Mouse (Mus musculus): ENCODE measurements around the gene Kcnip4. TPM values are rescaled to one million over a fixed set of nuclear protein-coding genes. Genes with fewer than 3 reads are reported as not detected.

Kcnip4 gene
- total RNA-seq, 2 experiments from 2014 or later, result 0.14 TPM; not detected in 1

DNA sequence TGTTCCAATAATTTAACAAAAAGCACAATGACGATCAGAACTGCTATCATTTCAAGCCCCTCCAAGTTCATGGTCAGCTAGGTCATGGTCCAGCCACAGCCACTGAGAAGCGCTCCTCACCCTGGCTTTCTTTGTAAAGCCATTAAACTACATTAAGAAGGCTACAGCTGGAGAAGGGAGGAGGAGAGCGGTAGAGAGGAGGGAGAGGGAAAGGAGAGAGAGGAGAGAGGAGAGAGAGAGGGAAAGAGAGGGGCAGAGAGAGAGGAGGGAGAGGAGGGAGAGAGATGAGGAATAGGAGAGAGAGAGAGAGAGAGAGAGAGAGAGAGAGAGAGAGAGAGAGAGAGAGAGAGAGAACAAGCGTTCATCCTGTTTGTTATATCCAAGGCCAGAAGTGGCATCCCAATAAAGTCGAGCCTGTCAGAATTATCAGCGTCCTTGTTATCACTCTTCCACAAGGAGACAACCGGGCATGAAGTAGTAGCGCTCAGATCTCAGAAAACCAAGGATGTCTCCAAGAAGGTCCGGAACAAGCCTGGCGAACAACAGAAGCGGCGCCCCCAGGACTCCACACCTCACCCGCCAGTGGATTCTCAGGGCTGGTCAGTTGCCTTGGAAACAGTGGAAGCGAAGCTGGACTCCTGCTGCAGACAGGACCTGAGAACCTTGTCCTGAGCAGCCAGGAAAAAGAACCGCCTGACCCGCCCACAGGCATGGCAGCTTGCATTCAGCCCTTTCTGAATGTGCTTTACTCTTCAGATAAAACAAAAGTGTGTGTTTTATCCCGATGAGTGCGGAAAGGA is 635.1 kb downstream of the Kcnip4 start:
- intact Hi-C loops (cut with DNase I), result no loop called here
- DNase-seq, result no peak
- Histone ChIP-seq H3K4me3 (0 out of 2 replicates have a peak overlapping the region, but pooled peaks have one; percentile 13), H3K27ac (no peak overlapping the region)
- no peak for TF ChIP-seq CTCF (IDR thresholded peaks at IDR 0.05)

DNA sequence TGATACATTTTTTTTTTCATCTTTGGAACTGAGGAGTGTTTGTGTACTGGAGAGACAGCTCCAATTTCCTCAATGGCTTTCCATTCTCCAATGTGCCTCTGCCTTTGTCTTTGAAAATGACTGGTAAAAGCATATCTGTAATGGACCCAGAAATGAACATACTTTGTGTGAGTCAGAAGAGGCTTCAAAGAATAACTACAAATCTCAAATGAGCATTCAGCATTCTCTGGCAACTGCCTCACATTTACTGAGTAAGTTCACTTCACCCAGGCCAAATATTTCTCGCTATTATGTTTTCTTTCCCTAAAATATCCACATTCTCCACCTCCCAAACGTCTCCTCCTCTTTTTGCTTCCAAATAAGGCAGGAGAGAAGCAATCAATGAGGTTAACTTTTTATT is 646.6 kb downstream of the Kcnip4 start:
- intact Hi-C loops (cut with DNase I), result no loop called here
- DNase-seq, result no peak
- TF ChIP-seq CTCF (IDR thresholded peaks at IDR 0.05), result no peak
- Histone ChIP-seq H3K4me3 (no peak overlapping the region), H3K27ac (no peak overlapping the region)

DNA sequence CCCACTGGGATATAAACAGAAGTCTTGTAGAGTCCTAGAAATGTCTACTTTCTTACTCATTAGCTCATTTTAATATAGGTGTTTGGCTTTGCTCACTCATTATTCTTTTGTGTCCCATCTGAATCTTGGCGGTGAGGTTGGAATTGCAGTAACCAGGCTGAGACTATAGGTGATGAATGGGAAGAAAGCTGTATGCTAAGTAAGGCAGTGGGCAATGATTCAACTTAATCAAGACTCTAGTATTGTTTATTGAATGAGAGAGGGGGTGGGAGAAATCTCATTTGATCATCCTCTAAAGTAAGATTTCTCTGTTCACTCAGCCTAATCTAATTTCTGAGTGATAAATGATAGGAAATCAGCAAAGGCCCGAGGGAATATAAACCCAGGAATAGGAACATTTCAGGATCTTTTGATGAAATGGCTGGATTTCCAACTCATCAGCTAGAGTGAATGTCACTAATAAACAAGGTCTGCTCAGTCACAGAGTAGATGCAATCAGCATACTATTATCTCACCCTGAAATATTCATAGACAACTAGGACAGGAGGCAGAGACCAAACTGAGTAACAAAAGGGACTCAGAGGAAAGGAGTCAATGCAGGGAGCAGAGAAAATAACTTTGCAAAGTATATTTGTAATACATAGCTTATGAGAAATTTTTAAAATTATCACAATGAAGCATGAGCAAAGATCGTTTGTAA is 660.3 kb downstream of the Kcnip4 start:
- Histone ChIP-seq H3K4me3 (no peak overlapping the region), H3K27ac (no peak overlapping the region)
- no peak for TF ChIP-seq CTCF (IDR thresholded peaks at IDR 0.05)
- intact Hi-C loops (cut with DNase I), result no loop called here
- no peak for DNase-seq

DNA sequence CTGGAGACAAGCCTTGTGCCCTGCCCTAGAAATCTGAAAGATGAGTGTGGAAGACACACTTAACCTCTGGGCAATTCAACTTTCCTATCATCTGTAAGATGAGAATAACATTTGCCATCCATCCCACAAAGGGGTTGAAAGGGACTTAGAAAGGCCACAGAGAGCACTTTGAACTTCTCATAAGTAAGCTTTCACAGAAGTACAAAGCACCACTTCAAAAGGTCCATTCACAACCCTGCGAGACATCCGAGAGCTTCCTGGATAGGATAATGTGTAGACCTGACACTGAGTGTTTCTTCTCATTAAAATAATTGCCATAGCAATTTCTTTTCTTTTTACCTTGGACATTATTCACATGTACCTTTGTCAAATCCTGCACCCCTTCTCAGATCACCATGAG is 683.7 kb downstream of the Kcnip4 start:
- no peak for DNase-seq
- TF ChIP-seq CTCF (IDR thresholded peaks at IDR 0.05), result no peak
- no peak overlapping the region for H3K27ac ChIP-seq
- no peak overlapping the region for H3K4me3 ChIP-seq
- intact Hi-C loops (cut with DNase I), result no loop called here

DNA sequence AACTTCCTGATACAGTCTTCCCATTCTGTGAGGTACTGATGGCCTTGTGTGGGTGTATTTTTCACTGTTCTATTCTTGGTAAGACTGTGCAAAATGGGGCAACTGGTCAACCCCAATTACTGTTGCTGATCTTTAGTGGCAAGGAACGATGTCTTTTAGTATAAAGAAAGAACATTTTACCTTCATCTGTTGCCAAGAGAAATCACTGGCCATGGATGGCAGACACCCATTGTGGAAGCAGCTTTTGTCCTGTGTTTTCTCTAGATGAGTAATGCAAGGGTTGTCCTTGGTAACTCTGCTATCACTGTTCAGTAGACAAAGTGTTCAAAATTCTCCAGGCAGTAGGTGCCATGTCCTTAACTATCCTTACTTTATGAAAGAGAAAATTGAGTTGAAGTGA is 729.2 kb downstream of the Kcnip4 start:
- no peak for TF ChIP-seq CTCF (IDR thresholded peaks at IDR 0.05)
- intact Hi-C loops (cut with DNase I), result no loop called here
- Histone ChIP-seq H3K27ac (no peak overlapping the region), H3K4me3 (no peak overlapping the region)
- DNase-seq, result no peak

DNA sequence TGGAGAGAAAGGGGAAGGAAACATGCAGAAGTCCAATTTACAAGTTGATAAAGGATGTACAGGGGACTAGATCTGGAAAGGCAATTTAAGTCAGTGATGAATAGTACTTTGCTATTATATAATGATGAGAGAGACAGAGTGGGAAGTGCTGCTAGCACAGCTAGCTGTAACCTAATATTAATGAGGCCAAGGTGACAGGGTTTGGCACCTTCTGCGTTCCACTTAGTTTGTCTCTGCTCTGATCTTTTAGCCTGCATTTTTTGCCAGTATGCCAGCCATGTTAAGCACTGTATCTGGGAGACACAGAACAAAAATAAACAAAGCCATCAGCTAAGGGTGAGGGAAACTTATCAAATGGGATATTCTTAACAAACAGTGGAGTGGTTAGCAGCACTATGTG is 745.3 kb downstream of the Kcnip4 start:
- no peak overlapping the region for H3K27ac ChIP-seq
- no peak for DNase-seq
- TF ChIP-seq CTCF (IDR thresholded peaks at IDR 0.05), result no peak
- no peak overlapping the region for H3K4me3 ChIP-seq
- intact Hi-C loops (cut with DNase I), result no loop called here

DNA sequence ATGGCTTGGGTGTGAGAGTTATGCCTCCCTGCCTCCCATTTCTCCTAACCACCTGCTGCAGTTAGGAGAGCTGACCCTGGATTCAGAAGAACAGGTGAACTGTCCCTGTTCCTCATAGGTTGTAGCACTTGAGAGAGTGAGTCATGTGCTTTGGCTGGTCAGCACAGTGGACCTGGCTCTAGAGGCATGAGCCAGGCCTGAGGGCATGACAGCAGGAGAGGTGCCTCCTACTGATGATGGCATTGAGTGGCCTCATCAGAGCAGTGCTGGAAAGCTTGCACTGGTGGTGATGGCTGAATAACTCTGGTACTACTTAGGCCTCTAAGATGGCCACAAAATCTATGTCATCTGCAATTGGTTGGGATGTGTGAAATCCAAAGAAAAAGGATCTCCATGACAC is 776.1 kb downstream of the Kcnip4 start:
- H3K4me3 ChIP-seq, result no peak overlapping the region
- no peak for DNase-seq
- intact Hi-C loops (cut with DNase I), result no loop called here
- TF ChIP-seq CTCF (IDR thresholded peaks at IDR 0.05), result no peak
- H3K27ac ChIP-seq, result no peak overlapping the region

DNA sequence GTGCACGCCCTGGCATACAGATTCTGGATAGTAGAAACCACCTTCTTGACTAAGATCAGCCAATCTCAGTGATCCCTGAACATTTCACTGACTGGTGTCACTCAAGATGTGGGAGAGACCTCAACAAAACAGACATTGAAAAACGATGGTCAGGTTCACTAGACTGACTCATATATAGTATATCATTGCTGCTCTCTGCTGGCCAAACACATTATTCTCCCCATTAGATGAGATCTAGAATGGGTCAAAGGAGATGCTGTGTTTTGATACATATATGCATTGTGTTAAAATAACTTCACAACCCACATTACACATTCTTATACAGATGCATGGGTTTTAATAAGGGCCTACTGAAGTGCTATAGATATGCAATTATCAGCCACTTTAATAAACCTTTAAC is 787.1 kb downstream of the Kcnip4 start:
- Histone ChIP-seq H3K4me3 (no peak overlapping the region), H3K27ac (no peak overlapping the region)
- TF ChIP-seq CTCF (IDR thresholded peaks at IDR 0.05), result no peak
- intact Hi-C loops (cut with DNase I), result no loop called here
- DNase-seq, result no peak

DNA sequence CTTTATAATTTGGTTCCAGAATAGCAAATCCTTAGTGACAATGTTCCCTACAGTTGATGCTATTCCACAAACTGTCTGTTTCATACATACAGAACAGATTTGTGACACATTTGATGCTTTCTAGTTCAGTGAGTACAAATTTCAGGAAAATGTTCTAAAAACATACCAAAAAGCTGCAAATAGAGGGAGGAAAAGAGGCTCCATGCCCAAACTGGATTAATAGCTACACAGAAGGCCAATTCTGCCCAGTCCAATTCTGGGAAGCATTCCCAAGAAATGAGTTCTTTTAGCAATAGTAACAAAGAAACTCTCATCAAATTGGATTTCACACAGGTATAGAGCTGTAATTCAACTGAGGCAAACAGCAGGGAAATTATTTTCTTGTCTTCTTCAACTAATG is 806.5 kb downstream of the Kcnip4 start:
- H3K27ac ChIP-seq, result no peak overlapping the region
- no peak overlapping the region for H3K4me3 ChIP-seq
- intact Hi-C loops (cut with DNase I), result no loop called here
- DNase-seq, result no peak
- TF ChIP-seq CTCF (IDR thresholded peaks at IDR 0.05), result no peak

DNA sequence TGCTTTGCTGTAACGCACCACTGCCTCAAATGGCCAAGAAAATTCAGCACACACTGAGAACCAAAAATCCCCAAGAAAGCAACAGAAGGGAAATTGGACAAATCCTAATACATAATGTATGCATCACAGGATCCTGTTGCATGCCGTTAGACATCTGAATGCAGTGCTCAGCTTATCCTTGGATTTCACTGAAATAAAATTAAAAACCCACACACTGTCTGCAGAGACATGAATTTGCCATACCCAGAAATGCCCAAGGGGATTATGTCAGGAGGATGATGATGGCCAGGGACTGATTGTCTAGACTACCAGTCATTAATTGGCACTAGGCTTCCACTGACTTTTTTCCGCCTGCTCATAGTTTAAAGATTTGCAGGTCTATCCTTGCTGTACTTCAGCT is 818.7 kb downstream of the Kcnip4 start:
- no peak for TF ChIP-seq CTCF (IDR thresholded peaks at IDR 0.05)
- Histone ChIP-seq H3K4me3 (no peak overlapping the region), H3K27ac (no peak overlapping the region)
- DNase-seq, result no peak
- intact Hi-C loops (cut with DNase I), result no loop called here

DNA sequence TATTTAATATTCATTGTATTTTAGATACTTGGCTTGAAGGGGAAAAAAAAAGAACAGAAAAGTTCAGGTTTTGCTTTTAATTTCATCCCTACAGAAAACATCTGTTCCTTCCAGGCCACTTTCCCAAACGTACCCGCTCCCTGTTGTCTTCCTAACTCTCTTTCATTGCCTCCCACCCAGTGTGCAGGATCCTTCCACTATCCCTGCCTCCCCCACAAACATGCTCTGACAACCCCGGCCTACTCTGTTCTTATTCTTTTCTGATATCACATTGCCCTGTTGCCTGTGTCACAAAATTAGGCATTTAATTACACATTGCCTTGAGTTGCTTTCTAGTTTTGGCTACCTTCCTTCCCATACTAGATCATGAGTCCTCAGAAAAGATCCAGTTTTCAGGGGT is 837.6 kb downstream of the Kcnip4 start:
- intact Hi-C loops (cut with DNase I), result no loop called here
- no peak for TF ChIP-seq CTCF (IDR thresholded peaks at IDR 0.05)

DNA sequence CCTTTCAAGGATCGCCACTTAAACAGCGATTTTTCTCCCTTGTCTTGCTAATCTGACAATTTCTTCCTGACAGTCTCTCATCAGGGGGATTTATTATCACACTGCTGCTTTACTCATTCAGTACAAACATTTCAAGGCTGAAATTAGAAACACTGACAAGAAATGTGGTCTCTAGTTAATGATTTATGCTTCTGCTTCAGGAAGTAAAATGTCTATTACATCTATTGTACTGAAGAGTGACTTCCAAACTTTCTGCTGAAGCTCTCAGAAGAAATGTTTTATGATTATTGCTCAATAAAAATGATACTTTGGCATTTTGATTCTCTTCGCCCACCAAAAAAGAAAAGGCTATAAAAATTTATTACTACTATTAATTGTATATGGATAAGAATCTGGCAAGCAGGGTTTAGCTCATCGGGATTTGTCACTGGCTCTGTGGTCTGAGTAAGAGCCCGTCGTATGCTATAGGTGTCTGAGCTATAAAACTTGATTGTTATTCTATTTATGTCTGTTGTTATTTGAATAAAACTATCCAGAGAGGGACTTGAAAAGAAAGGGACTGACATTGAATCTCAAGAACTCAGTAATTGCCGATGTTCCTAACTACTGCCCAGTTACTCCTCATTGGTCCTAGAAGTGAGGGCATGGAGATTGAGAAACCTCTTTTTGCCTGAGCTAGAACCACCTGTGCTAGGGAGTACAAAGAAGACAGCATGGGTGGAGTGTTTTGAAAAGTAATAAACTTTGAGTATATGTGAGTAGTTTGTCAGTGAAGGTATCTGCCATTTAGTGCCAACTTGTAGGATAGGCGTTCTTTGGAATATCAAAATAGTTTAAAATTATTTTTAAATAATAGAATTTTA is 844.7 kb downstream of the Kcnip4 start:
- Histone ChIP-seq H3K27ac (no peak overlapping the region), H3K4me3 (no peak overlapping the region)
- DNase-seq, result no peak
- intact Hi-C loops (cut with DNase I), result no loop called here
- TF ChIP-seq CTCF (IDR thresholded peaks at IDR 0.05), result no peak

More for the DNA sequence above, 837.6 kb downstream of the Kcnip4 start:
- no peak overlapping the region for H3K27ac ChIP-seq
- DNase-seq, result no peak
- H3K4me3 ChIP-seq, result no peak overlapping the region

DNA sequence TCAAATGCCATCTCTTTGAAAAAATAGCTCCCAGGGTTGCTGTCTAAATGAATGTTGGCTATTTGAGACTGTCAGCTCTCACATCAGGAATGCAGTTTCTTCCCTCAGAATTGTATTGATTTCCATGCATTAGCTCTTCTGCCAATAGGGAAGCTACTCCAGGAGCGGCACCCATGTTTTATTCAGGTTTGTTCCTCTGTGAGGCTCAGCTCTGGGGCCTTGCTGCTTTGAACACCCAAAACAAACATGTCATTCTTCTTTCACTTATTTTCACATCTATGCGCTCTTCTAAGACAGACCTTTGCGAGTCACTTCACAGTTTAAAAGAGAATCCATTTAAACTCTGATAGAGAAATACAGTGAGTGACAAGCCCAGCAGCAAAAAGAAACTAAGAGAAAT is 862.2 kb downstream of the Kcnip4 start:
- no peak overlapping the region for H3K4me3 ChIP-seq
- TF ChIP-seq CTCF (IDR thresholded peaks at IDR 0.05), result no peak
- DNase-seq, result no peak
- intact Hi-C loops (cut with DNase I), result no loop called here
- H3K27ac ChIP-seq, result no peak overlapping the region
